Mouse (Mus musculus): Measurements from ENCODE around the gene Tcp11. TPM values are rescaled to one million over a fixed set of nuclear protein-coding genes. Genes with fewer than 3 reads are reported as not detected.

Tcp11 gene
- polyA plus RNA-seq, 1 experiment from 2014 or later = 2.1 TPM

DNA sequence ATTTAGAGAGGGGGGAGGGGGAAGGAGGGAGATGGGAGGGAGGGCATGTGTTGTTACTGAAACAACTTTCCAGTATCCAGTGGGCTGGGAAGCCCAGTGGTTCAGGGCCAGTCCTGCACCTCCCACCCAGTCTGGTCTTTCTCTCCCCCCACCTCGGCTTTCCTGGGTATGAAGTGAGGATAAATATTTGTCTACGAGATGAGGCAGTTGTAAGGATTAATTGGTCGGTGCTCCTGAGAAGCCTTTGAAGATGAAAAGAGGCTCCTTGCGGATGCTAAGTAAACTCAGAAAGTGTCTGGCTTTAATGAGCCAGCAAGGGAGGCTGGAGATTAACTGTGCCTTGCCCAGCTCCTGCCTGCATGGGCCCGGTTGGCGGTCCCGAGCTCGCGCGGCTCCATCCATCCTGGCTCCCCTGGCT lies 21.5 kb upstream of the Tcp11 start:
- no peak for ATAC-seq (ENCODE audit: insufficient number of reproducible peaks, insufficient read depth, low FRiP score, low TSS enrichment, low read depth)
- peak overlapping the region; percentile 40; the same call in 1 of the 2 replicates for H3K9ac ChIP-seq
- peak overlapping the region; percentile 22; the same call in 1 of the 2 replicates for H3K27ac ChIP-seq
- H3K27me3 ChIP-seq = no peaks in the 10 kb centered on the region
- H3K9me3 ChIP-seq = no peaks in the 10 kb centered on the region
- no peak overlapping the region for H3K4me2 ChIP-seq
- no peak overlapping the region for H3K4me3 ChIP-seq
- no peaks in the 10 kb centered on the region for H3K36me3 ChIP-seq
- peaks cover 27% of the 10 kb centered on the region for H3K4me1 ChIP-seq
- 34% methylated on average over 10 of the region's 10 CpGs for WGBS

DNA sequence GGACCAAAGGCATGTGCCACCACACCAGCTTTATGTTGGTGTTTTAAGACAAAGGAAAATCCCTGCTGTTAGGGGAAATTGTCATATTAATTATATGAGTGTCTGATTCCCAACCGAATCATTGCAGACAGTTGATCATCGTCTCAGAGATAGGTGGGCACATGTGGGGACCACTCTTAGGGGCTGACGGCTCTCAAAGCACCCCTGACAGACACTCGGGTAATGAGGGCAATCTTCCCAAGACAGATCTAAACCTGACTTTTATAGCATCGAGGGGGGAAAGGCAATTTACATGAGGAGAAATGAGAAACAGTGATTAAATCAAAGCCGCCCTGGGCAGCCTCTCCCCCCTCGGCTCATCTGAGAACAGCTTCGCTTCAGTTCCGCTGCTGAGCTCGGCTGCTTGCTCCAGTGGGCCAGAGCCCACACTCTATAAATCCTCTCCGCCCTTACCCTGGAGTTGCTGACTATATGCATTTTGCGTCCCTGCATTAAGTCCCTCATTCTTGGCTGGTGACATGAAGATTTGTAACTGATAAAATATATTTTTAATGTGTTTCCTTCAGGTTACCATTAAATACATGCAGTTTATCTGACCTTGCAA lies 20.9 kb upstream of the Tcp11 start:
- 0 out of 2 replicates have a peak overlapping the region, but pooled peaks have one; percentile 5 for H3K4me2 ChIP-seq
- WGBS = 31% methylated on average over 12 of the region's 12 CpGs
- no peak for ATAC-seq (ENCODE audit: insufficient number of reproducible peaks, insufficient read depth, low FRiP score, low TSS enrichment, low read depth)
- H3K9me3 ChIP-seq = no peaks in the 10 kb centered on the region
- H3K27me3 ChIP-seq = no peaks in the 10 kb centered on the region
- H3K4me1 ChIP-seq = peaks cover 32% of the 10 kb centered on the region
- no peak overlapping the region for H3K4me3 ChIP-seq
- H3K36me3 ChIP-seq = no peaks in the 10 kb centered on the region
- H3K9ac ChIP-seq = no peak overlapping the region
- H3K27ac ChIP-seq = peak overlapping the region; percentile 33; the same call in 1 of the 2 replicates

DNA sequence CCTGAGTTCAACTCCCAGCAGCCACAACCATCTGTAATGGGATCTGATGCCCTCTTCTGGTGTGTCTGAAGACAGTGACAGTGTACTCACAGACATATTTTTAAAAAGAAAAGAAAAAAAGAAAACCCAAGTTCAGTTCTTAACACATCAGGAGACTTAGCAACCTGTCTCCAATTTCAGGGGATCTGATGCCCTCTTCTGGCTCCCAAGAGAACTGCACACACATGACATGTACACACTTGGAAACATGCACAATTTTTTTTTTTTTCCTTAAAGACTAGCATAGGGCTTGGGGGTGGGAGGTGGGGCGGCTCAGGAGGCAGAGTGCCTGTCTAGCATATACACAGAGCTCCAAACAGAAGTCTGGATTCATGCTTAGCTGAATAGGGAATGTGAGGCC lies 20.2 kb upstream of the Tcp11 start:
- H3K4me2 ChIP-seq = no peak overlapping the region
- no peak overlapping the region for H3K27ac ChIP-seq
- H3K27me3 ChIP-seq = no peaks in the 10 kb centered on the region
- no peak overlapping the region for H3K4me3 ChIP-seq
- no peaks in the 10 kb centered on the region for H3K9me3 ChIP-seq
- WGBS = 80% methylated on average over 1 of the region's 1 CpGs
- H3K9ac ChIP-seq = no peak overlapping the region
- H3K4me1 ChIP-seq = peaks cover 33% of the 10 kb centered on the region
- ATAC-seq (ENCODE audit: insufficient number of reproducible peaks, insufficient read depth, low FRiP score, low TSS enrichment, low read depth) = no peak
- H3K36me3 ChIP-seq = no peaks in the 10 kb centered on the region

DNA sequence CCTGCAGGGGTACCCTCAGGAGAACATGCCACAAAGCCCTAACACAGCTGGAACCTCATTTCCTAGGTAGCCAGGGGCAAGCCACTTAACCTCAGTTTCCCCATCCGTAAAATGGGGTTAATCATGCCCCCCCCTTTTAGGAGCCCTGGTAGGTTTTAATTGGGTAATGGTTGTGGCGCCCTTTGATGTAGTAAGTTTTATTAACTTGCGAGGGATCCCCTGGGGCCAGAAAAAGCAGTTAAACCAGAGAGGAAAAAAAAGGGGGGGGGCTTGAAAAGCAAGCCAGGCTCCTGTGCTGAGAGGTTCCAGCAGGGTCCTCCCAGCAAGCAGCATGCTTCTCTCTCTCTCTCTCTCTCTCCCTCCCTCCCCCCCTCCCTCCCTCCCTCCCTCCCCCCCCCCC lies 18.6 kb upstream of the Tcp11 start:
- no peak overlapping the region for H3K4me3 ChIP-seq
- peaks cover 33% of the 10 kb centered on the region for H3K4me1 ChIP-seq
- H3K27ac ChIP-seq = no peak overlapping the region
- no peak overlapping the region for H3K4me2 ChIP-seq
- no peaks in the 10 kb centered on the region for H3K27me3 ChIP-seq
- no peak for ATAC-seq (ENCODE audit: insufficient number of reproducible peaks, insufficient read depth, low FRiP score, low TSS enrichment, low read depth)
- no peaks in the 10 kb centered on the region for H3K36me3 ChIP-seq
- H3K9me3 ChIP-seq = 0 out of 2 replicates have a peak, but pooled peaks cover under 1% of the 10 kb centered on the region
- no peak overlapping the region for H3K9ac ChIP-seq
- 24% methylated on average over 3 of the region's 3 CpGs for WGBS

DNA sequence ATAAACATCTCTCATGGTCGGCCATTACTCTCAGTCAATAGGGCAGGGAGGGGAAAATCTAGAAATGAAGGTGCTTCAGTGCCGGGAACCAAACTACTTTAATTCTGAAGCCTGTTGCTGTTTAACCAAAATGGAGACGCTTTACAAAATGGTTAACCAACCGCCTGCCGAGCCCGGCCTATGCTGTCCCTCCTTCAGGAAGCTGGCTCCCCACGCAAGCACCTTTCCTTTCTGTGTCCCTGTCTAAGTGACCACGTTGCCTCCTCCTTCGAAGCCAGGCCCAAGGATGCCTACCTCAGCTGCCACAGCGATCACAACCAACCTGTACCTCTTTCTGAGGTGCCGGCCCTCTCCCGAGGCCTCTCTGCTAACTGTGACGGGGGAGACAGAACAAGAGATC lies 16.9 kb upstream of the Tcp11 start:
- H3K9ac ChIP-seq = no peak overlapping the region
- H3K9me3 ChIP-seq = peaks cover 4% of the 10 kb centered on the region; the same call in 1 of the 2 replicates
- no peaks in the 10 kb centered on the region for H3K36me3 ChIP-seq
- H3K27me3 ChIP-seq = no peaks in the 10 kb centered on the region
- H3K4me2 ChIP-seq = no peak overlapping the region
- H3K4me3 ChIP-seq = no peak overlapping the region
- H3K27ac ChIP-seq = no peak overlapping the region
- 83% methylated on average over 13 of the region's 13 CpGs for WGBS
- ATAC-seq (ENCODE audit: insufficient number of reproducible peaks, insufficient read depth, low FRiP score, low TSS enrichment, low read depth) = no peak
- H3K4me1 ChIP-seq = peaks cover 33% of the 10 kb centered on the region

DNA sequence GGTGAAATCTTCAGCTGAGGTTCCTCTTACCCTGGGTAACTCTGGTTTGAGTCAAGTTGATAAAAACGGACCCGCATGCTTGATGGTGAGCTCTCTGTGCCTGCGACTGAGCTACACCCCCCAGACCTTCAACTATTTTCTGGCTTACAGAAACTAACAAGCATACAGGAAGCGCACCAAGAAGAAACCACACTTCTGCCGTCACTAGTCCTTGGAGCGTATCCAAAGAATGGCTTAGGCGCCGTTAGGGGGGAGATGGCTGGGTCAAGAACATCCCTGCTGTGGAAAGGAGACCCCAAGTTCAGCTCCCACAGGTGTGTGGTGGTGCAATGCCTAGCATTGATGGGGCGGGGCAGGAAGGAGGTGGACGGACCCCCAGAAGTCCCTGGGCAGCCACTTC lies 16.0 kb upstream of the Tcp11 start:
- Histone ChIP-seq H3K4me2 (no peak overlapping the region), H3K27me3 (no peaks in the 10 kb centered on the region), H3K9ac (no peak overlapping the region), H3K27ac (no peak overlapping the region), H3K36me3 (no peaks in the 10 kb centered on the region), H3K9me3 (peaks cover 4% of the 10 kb centered on the region; the same call in 1 of the 2 replicates), H3K4me3 (no peak overlapping the region), H3K4me1 (peaks cover 24% of the 10 kb centered on the region)
- no peak for ATAC-seq (ENCODE audit: insufficient number of reproducible peaks, insufficient read depth, low FRiP score, low TSS enrichment, low read depth)
- WGBS = 67% methylated on average over 10 of the region's 10 CpGs

DNA sequence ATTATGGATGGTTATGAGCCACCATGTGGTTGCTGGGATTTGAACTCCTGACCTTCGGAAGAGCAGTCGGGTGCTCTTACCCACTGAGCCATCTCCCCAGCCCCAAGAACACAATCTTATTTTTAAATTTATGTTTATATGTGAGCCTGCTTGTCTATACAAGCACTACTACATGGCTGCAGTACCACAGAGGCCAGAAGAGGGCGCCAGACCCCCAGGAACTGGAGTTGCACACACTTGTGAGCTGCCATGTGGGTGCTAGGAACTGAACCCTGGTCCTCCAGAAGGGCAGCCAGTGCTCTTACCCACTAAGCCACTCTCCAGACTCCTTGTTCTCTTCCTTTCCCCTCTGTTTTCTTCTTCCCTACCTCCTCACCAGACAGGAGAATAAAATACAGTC lies 13.4 kb upstream of the Tcp11 start:
- ATAC-seq (ENCODE audit: insufficient number of reproducible peaks, insufficient read depth, low FRiP score, low TSS enrichment, low read depth) = no peak
- H3K4me1 ChIP-seq = peaks cover 15% of the 10 kb centered on the region
- no peaks in the 10 kb centered on the region for H3K36me3 ChIP-seq
- no peaks in the 10 kb centered on the region for H3K27me3 ChIP-seq
- no peak overlapping the region for H3K4me3 ChIP-seq
- 78% methylated on average over 3 of the region's 3 CpGs for WGBS
- H3K9me3 ChIP-seq = peaks cover 4% of the 10 kb centered on the region; the same call in 1 of the 2 replicates
- no peak overlapping the region for H3K27ac ChIP-seq
- no peak overlapping the region for H3K9ac ChIP-seq
- H3K4me2 ChIP-seq = no peak overlapping the region

DNA sequence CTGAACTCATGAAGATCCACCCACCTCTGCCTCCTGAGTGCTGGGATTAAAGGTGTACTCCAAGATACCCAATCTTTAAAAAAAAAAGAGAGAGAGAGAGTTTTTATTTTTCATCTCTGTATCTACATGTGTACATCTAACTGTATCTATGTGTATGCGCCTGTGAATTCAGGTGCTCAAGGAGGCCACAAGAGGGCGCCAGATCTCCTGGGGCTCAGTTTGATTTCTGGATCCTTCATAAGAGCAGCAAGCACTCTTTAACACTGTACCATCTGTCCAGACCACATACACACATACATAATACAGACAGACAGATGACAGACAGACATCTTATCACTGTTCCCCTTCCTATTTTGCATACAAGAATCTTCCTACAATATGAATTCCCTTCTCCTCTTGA lies 11.9 kb upstream of the Tcp11 start:
- Histone ChIP-seq H3K9ac (no peak overlapping the region), H3K4me2 (no peak overlapping the region), H3K9me3 (peaks cover 4% of the 10 kb centered on the region; the same call in 1 of the 2 replicates), H3K4me1 (peaks cover 15% of the 10 kb centered on the region), H3K27me3 (no peaks in the 10 kb centered on the region), H3K27ac (no peak overlapping the region), H3K36me3 (no peaks in the 10 kb centered on the region), H3K4me3 (no peak overlapping the region)
- WGBS = 90% methylated on average over 2 of the region's 2 CpGs
- ATAC-seq (ENCODE audit: insufficient number of reproducible peaks, insufficient read depth, low FRiP score, low TSS enrichment, low read depth) = no peak

DNA sequence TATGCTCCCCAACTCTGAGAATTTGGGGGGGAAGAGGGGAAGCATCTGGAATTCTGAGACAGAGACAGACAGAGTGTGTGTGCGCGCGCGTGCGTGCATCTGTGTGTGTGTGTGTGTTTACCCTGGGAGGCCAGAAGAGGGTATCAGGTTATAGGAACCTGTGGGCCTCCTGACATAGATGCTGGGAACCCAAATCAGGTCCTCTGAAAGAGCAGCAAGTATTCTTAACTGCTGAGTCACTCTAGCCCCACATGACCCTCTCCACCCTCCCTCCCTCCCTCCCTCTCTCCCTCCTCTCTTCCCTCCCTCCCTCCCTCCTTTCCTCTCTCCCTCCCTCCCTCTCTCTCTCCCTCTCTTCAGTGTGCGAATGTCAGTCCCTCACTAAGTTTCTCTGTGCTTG lies 8.3 kb upstream of the Tcp11 start:
- H3K9me3 ChIP-seq = no peaks in the 10 kb centered on the region
- H3K27ac ChIP-seq = no peak overlapping the region
- H3K4me1 ChIP-seq = peaks cover 20% of the 10 kb centered on the region
- H3K9ac ChIP-seq = no peak overlapping the region
- no peaks in the 10 kb centered on the region for H3K27me3 ChIP-seq
- no peak overlapping the region for H3K4me2 ChIP-seq
- 94% methylated on average over 6 of the region's 6 CpGs for WGBS
- H3K4me3 ChIP-seq = no peak overlapping the region
- no peak for ATAC-seq (ENCODE audit: insufficient number of reproducible peaks, insufficient read depth, low FRiP score, low TSS enrichment, low read depth)
- no peaks in the 10 kb centered on the region for H3K36me3 ChIP-seq

DNA sequence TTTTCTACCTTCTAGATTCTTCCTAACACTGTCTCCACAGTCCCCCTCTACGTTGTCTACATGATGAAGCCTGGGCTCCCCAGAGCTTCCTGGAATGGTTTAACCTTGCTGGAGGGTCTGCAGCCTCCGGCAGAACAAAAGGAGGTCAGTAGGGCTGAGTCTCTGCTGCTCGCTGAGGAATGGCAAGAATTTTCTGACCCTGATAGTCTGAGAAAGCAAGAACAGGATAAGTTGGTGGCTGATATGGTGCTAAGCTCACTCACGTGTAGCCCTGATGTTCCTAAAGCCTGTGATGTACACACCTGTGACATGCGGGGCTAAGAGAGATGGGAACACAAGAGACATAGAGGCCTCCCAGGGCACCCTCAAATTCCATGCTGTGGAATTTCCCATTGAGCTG lies 7.0 kb upstream of the Tcp11 start:
- ATAC-seq (ENCODE audit: insufficient number of reproducible peaks, insufficient read depth, low FRiP score, low TSS enrichment, low read depth) = no peak
- Histone ChIP-seq H3K4me1 (peaks cover 22% of the 10 kb centered on the region), H3K9ac (0 out of 2 replicates have a peak overlapping the region, but pooled peaks have one; percentile 21), H3K36me3 (no peaks in the 10 kb centered on the region), H3K27ac (no peak overlapping the region), H3K27me3 (no peaks in the 10 kb centered on the region; the same call in 1 of the 2 replicates), H3K9me3 (no peaks in the 10 kb centered on the region), H3K4me2 (no peak overlapping the region), H3K4me3 (no peak overlapping the region)
- 20% methylated on average over 5 of the region's 5 CpGs for WGBS

DNA sequence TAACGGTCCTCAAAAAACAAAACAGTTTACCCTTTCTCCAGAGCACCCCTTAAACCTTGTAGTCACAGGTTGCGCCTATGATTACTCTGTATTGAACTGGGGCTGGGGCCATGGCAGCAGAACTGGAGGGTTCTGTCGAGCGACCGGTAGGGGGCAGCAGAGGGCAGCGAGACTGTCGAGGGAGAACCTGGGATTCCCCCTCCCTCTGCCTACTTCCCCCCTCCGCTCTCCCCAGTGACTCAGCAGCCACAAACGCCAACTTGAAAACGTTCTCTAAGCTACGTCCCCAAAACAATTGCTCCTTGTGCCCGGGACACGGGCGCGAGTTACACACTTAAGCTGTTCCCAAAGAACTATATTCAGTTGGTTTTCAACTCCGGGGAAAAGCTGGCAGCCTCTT lies 4.5 kb upstream of the Tcp11 start:
- H3K27me3 ChIP-seq = no peaks in the 10 kb centered on the region; the same call in 1 of the 2 replicates
- H3K36me3 ChIP-seq = no peaks in the 10 kb centered on the region
- H3K4me1 ChIP-seq = peaks cover 29% of the 10 kb centered on the region
- peak overlapping the region; percentile 15 for H3K4me3 ChIP-seq
- WGBS = under 1% methylated on average over 16 of the region's 16 CpGs
- peak overlapping the region; percentile 60 for H3K27ac ChIP-seq
- no peak for ATAC-seq (ENCODE audit: insufficient number of reproducible peaks, insufficient read depth, low FRiP score, low TSS enrichment, low read depth)
- 0 out of 2 replicates have a peak overlapping the region, but pooled peaks have one; percentile 40 for H3K9ac ChIP-seq
- H3K9me3 ChIP-seq = no peaks in the 10 kb centered on the region
- H3K4me2 ChIP-seq = peak overlapping the region; percentile 53

DNA sequence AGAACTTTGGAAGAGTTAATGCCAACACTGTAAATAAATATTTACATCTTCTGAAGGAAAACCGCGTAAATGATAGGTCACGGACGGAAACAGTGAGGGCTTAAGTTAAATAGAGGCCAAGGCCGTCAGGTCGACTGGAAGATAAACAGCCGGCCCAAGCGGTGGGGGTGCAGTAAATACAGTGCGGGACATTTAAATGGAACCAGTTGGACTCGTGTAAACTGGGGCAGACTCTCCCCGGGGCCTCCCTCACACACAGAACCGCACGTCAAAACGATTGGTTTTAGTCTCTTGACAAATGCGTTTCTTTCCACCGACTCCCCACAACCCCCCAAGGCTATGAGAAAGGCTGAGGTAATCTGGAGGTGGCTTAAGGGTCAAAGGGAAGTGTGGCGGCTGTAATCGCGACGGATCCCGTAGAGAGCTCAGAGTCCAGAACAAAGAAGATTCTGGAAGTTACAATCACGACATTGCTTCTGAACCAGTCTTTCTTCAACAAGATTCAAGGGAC lies 4.0 kb upstream of the Tcp11 start:
- no peak overlapping the region for H3K4me3 ChIP-seq
- WGBS = 13% methylated on average over 22 of the region's 22 CpGs
- peak overlapping the region; percentile 40; the same call in 1 of the 2 replicates for H3K9ac ChIP-seq
- no peaks in the 10 kb centered on the region for H3K36me3 ChIP-seq
- H3K27ac ChIP-seq = peak overlapping the region; percentile 60
- no peaks in the 10 kb centered on the region for H3K9me3 ChIP-seq
- peak overlapping the region; percentile 53 for H3K4me2 ChIP-seq
- ATAC-seq (ENCODE audit: insufficient number of reproducible peaks, insufficient read depth, low FRiP score, low TSS enrichment, low read depth) = no peak
- H3K4me1 ChIP-seq = peaks cover 32% of the 10 kb centered on the region
- H3K27me3 ChIP-seq = no peaks in the 10 kb centered on the region; the same call in 1 of the 2 replicates

All from embryonic facial prominence, embryonic 13.5 days (tissue).